Mouse (Mus musculus): Measurements from ENCODE around the gene Smco2.

GRCm38 (mm10) chr6:146844867-146845266, 5.0 kb upstream of the Smco2 start:
- TF ChIP-seq POLR2A (IDR thresholded peaks at IDR 0.05; ENCODE audit: extremely low read depth, insufficient read depth, low read length) (no peak), CTCF (IDR thresholded peaks at IDR 0.05; ENCODE audit: extremely low read depth, insufficient read depth, low read length) (no peak)

All from cortical plate, adult 2 months (tissue).